Mouse (Mus musculus) ovary, postnatal 36 days (tissue): ENCODE measurements around the gene Btn1a1.

ENCODE experiments used
- DNase-seq: peaks from one replicate; pipeline ENCODE4 v3.0.0; 2022; ENCODE audit warnings: low spot score, mixed read lengths

The Btn1a1 gene

GRCm38 (mm10) chr13:23465600-23466109, at the start of gene Btn1a1:
TSS of gene Btn1a1 (minus strand) at chr13:23465901.
- DNase-seq = no peak

GRCm38 (mm10) chr13:23515281-23515680, 49.6 kb upstream of the Btn1a1 start:
- DNase-seq = no peak

- no peak for DNase-seq
Observed at GRCm38 (mm10) chr13:23513517-23513916, 47.8 kb upstream of the Btn1a1 start.

GRCm38 (mm10) chr13:23510127-23510526, 44.4 kb upstream of the Btn1a1 start:
- no peak for DNase-seq

GRCm38 (mm10) chr13:23506819-23507515, 41.3 kb upstream of the Btn1a1 start:
- DNase-seq = no peak

GRCm38 (mm10) chr13:23506351-23506750, 40.6 kb upstream of the Btn1a1 start:
- peak; percentile 15 for DNase-seq

- DNase-seq = no peak
Observed at GRCm38 (mm10) chr13:23505662-23506345, 40.1 kb upstream of the Btn1a1 start.

- DNase-seq = no peak
Observed at GRCm38 (mm10) chr13:23503797-23504196, 38.1 kb upstream of the Btn1a1 start.

GRCm38 (mm10) chr13:23502916-23503315, 37.2 kb upstream of the Btn1a1 start:
- DNase-seq = no peak

GRCm38 (mm10) chr13:23502031-23502567, 36.4 kb upstream of the Btn1a1 start:
- no peak for DNase-seq

GRCm38 (mm10) chr13:23501511-23501910, 35.8 kb upstream of the Btn1a1 start:
- no peak for DNase-seq

- peak; percentile 36 for DNase-seq
Observed at GRCm38 (mm10) chr13:23500424-23501200, 34.9 kb upstream of the Btn1a1 start.

GRCm38 (mm10) chr13:23499943-23500342, 34.2 kb upstream of the Btn1a1 start:
- DNase-seq = no peak

- no peak for DNase-seq
Observed at GRCm38 (mm10) chr13:23498653-23499052, 33.0 kb upstream of the Btn1a1 start.

- DNase-seq = no peak
Observed at GRCm38 (mm10) chr13:23497656-23498321, 32.1 kb upstream of the Btn1a1 start.

GRCm38 (mm10) chr13:23495526-23495925, 29.8 kb upstream of the Btn1a1 start:
- no peak for DNase-seq

- no peak for DNase-seq
Observed at GRCm38 (mm10) chr13:23491990-23492389, 26.3 kb upstream of the Btn1a1 start.

GRCm38 (mm10) chr13:23491263-23491662, 25.6 kb upstream of the Btn1a1 start:
- DNase-seq = no peak

- DNase-seq = no peak
Observed at GRCm38 (mm10) chr13:23490863-23491262, 25.2 kb upstream of the Btn1a1 start.

- peak; percentile 41 for DNase-seq
Observed at GRCm38 (mm10) chr13:23488400-23489322, 23.0 kb upstream of the Btn1a1 start, which contains the start of gene Btn2a2. TSS of gene Btn2a2 (minus strand) at chr13:23488857.

GRCm38 (mm10) chr13:23485271-23485670, 19.6 kb upstream of the Btn1a1 start:
- DNase-seq = no peak
